27 mouse cellular contexts compared by ENCODE assay signal in genomic region chr6:119749093-119749635, GRCm38 (mm10).
DNase-seq lines count a peak whose midpoint lies in the region; ATAC-seq and TF ChIP-seq lines count a peak whose summit lies in the region.
"Had no signal": no experiment of that assay in that cellular context is flagged by ENCODE, and none has a peak within 500 bp of the region (broad histone marks: within the 10 kb centered on the region; RNA-seq: fewer than 3 reads in every experiment).

No protein-coding gene starts in this region.

- H3K4me2 ChIP-seq in kidney, embryonic 14.5 days (replicated peaks; ENCODE audit: low read depth, low read length) = no peak overlapping the region
- H3K4me2 ChIP-seq: heart, embryonic 13.5 days; hindbrain, embryonic 13.5 days; intestine, embryonic 15.5 days; liver, embryonic 15.5 days; neural tube, embryonic 15.5 days; stomach, embryonic 15.5 days had no signal

- H3K4me3 ChIP-seq in kidney, embryonic 14.5 days (ENCODE audit: low read length) = no peak overlapping the region
- no peak overlapping the region for H3K4me3 ChIP-seq in lung, adult 2 months (replicated peaks; ENCODE audit: extremely low read depth, low read depth, low read length)
- H3K4me3 ChIP-seq: embryonic facial prominence, embryonic 10.5 days; forebrain, embryonic 10.5 days; heart, adult 2 months; heart, embryonic 13.5 days; hindbrain, embryonic 13.5 days; intestine, embryonic 15.5 days; limb, embryonic 10.5 days; liver, embryonic 15.5 days; midbrain, embryonic 10.5 days; neural tube, embryonic 15.5 days; stomach, embryonic 15.5 days had no signal

- no peaks in the 10 kb centered on the region for H3K27me3 ChIP-seq in kidney, embryonic 14.5 days (ENCODE audit: control insufficient read depth, insufficient read depth, low read length)
- H3K27me3 ChIP-seq: heart, embryonic 13.5 days; hindbrain, embryonic 13.5 days; intestine, embryonic 15.5 days; liver, embryonic 15.5 days; neural tube, embryonic 15.5 days; stomach, embryonic 15.5 days had no signal

- no peak overlapping the region for H3K27ac ChIP-seq in kidney, embryonic 14.5 days (ENCODE audit: low read depth, low read length)
- H3K27ac ChIP-seq: embryonic facial prominence, embryonic 10.5 days; forebrain, embryonic 10.5 days; heart, adult 2 months; heart, embryonic 13.5 days; hindbrain, embryonic 13.5 days; intestine, embryonic 15.5 days; limb, embryonic 10.5 days; liver, embryonic 15.5 days; midbrain, embryonic 10.5 days; neural tube, embryonic 15.5 days; stomach, embryonic 15.5 days had no signal

- peaks cover 19% of the 10 kb centered on the region; the same call in 1 of the 2 replicates for H3K36me3 ChIP-seq in kidney, embryonic 14.5 days (ENCODE audit: control insufficient read depth, insufficient read depth, low read length)
- H3K36me3 ChIP-seq: intestine, embryonic 15.5 days; liver, embryonic 15.5 days had no signal

- peak; percentile 27 for DNase-seq in kidney, adult 18-20 months
- peak; percentile 10 for DNase-seq in kidney, postnatal 10 days
- DNase-seq in thymus, postnatal 25 days = peak; percentile 45
- no peak for DNase-seq in urinary bladder, postnatal 25 days (ENCODE audit: low spot score)
- DNase-seq in lung, adult 2 months = no peak
- DNase-seq in lung, postnatal 25 days (ENCODE audit: low spot score) = no peak
- DNase-seq: adrenal gland, postnatal 14 days; cerebellum, adult 9-11 months; gastrocnemius, postnatal 25 days; heart, adult 2 months; heart, postnatal 14 days; liver; right cerebral cortex, adult 18-20 months; right cerebral cortex, postnatal 4 days had no signal

- WGBS in kidney, embryonic 14.5 days = 79% methylated on average over 7 of the region's 7 CpGs
- 84% methylated on average over 7 of the region's 7 CpGs for WGBS in lung, adult 2 months

- TF ChIP-seq CTCF in lung, adult 2 months (IDR thresholded peaks at IDR 0.05; ENCODE audit: insufficient read depth, low read length) = no peak

- H3K9ac ChIP-seq in kidney, embryonic 14.5 days (ENCODE audit: low read depth, low read length) = no peak overlapping the region
- H3K9ac ChIP-seq: heart, embryonic 13.5 days; hindbrain, embryonic 13.5 days; intestine, embryonic 15.5 days; liver, embryonic 15.5 days; neural tube, embryonic 15.5 days; stomach, embryonic 15.5 days had no signal

- no peak for ATAC-seq in kidney, embryonic 14.5 days (ENCODE audit: low FRiP score, low TSS enrichment)
- ATAC-seq in activated CD4-positive, CD25-positive, alpha-beta regulatory T cell, adult 4 months = peak; percentile 87
- ATAC-seq: intestine, embryonic 15.5 days; lung, postnatal 0 days had no signal

- no peaks in the 10 kb centered on the region for H3K9me3 ChIP-seq in kidney, embryonic 14.5 days (ENCODE audit: control insufficient read depth, low read length)
- H3K9me3 ChIP-seq: embryonic facial prominence, embryonic 10.5 days; forebrain, embryonic 10.5 days; heart, embryonic 13.5 days; hindbrain, embryonic 13.5 days; intestine, embryonic 15.5 days; limb, embryonic 10.5 days; liver, embryonic 15.5 days; midbrain, embryonic 10.5 days; neural tube, embryonic 15.5 days; stomach, embryonic 15.5 days had no signal

- no peak for TF ChIP-seq POLR2A in lung, adult 2 months (IDR thresholded peaks at IDR 0.05; ENCODE audit: borderline replicate concordance, extremely low read depth, low read depth, low read length)

- H3K4me1 ChIP-seq in kidney, embryonic 14.5 days (ENCODE audit: control insufficient read depth, insufficient read depth, low read length) = no peaks in the 10 kb centered on the region
- H3K4me1 ChIP-seq in lung, adult 2 months (ENCODE audit: control insufficient read depth, insufficient read depth, low read length) = no peaks in the 10 kb centered on the region
- H3K4me1 ChIP-seq: embryonic facial prominence, embryonic 10.5 days; forebrain, embryonic 10.5 days; heart, embryonic 13.5 days; hindbrain, embryonic 13.5 days; intestine, embryonic 15.5 days; limb, embryonic 10.5 days; liver, embryonic 15.5 days; neural tube, embryonic 15.5 days; stomach, embryonic 15.5 days had no signal

Comparison
In these comparisons a context has a peak if more than half of its experiments do, and no peak if none do; other contexts are left out.
1. DNase-seq: peak in kidney, adult 18-20 months (single experiment), kidney, postnatal 10 days (single experiment) and thymus, postnatal 25 days (single experiment); none in urinary bladder, postnatal 25 days (single experiment), lung, adult 2 months (single experiment) and lung, postnatal 25 days (single experiment).